Mouse (Mus musculus) natural killer cell, adult 2 months (primary cell): ENCODE results near the gene Prss35.

ENCODE experiments used
- DNase-seq, 2 experiments: peaks; one replicate each; pipeline ENCODE4 v3.0.0; 2022; ENCODE audit warnings: low spot score in 2 of 2

Prss35 gene

GRCm38 (mm10) chr9:86729811-86730210 lies 13.6 kb upstream of the Prss35 start:
- DNase-seq, result no peak

DNA sequence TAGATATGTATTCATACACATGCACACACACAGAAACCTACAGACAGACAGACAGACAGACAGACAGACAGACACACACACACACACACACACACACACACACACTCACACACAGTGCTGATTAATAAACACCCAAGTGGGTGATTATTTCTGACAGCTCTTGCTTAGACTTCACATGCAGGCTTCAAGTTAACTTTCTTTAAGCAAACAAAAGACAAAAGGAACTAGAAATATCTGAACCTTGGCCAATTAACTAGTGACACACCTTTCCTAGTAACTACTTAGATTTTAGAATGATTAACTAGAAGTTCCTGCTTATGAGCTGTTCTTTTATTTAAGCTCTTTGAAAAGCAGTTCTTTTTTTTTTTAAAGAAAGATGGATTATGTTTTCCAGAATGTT lies 9.1 kb upstream of the Prss35 start:
- no peak for DNase-seq

GRCm38 (mm10) chr9:86734795-86735194 lies 8.7 kb upstream of the Prss35 start:
- DNase-seq, result no peak

DNA sequence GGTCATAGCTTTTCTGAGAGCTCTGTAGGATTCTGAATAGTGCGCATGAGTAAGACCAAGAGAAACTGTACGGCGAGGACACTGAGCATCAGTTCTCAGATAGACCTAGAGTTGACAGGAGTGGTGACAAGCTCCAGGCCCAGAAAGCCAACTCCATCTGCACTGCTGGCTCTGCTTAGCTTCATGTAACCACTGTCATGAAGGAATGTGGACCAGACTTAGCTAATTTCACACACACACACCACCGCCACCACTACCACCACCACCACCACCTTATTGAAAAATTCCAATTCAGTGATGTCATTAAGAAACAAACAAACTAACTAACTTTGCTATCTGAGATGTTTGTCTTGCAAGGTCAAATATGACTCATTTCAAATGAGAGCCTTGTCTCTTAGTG lies 6.5 kb upstream of the Prss35 start:
- DNase-seq, result no peak

- DNase-seq, result no peak
Observed at GRCm38 (mm10) chr9:86738067-86738466, 5.4 kb upstream of the Prss35 start.

DNA sequence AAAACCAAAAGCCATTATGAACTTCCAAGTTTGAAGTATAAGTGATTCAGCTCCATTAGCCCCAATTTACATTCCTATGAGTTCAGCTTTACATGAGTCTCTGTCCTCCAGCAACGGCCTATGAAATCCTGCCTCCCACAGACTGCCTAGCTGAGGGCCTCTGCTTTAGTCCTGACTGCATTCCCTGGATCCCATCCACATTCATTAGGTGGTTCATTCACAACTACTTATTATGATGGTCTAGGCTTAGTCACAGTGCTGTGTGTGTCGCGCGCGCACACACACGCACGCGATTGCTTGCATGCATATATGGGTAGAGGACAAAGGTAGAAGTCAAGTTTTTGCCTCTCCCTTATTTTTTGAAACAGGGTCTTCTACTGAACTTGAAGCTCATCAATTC lies 4.6 kb upstream of the Prss35 start:
- no peak for DNase-seq

DNA sequence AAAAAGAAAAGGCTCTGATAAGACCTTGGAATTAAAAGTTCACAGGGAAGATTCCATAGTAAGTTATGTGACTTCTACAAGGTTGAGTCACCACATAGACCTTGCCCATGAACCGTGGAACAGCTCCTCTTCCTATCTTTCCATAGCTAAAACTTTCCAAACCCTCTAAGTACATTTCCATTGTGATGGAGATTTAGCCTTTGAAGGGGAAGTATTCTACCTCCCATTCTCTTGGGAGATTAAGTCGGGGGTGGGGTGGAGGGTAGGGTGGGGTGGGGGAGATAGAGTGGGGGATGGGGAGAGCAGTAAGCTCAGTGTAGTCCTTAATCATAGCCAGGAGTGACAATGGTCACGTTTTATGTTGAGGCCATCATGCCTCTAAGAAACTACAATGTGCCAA lies 3.5 kb upstream of the Prss35 start:
- no peak for DNase-seq

DNA sequence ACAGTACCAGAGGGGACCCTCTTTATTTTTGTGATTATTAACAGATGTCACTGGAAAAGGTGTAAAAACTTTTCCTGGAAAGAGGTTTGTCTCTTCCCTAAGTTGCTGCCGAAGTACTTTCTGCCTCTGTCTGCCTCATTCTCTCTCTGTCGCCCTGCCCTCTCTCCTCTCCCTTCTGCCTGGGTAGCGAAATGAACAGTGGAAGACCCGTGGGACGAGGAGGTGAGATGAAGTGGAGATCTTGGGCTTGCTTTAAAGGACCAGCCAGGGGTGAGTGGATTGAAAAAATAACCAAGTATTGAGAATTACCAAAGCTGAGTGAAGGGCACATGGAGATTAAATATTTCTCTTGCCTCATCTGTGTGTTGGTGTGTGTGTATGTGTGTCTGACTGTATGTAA lies 592 bp downstream of the Prss35 start:
- DNase-seq, result no peak

GRCm38 (mm10) chr9:86745926-86746581 lies 2.6 kb downstream of the Prss35 start:
- no peak for DNase-seq

DNA sequence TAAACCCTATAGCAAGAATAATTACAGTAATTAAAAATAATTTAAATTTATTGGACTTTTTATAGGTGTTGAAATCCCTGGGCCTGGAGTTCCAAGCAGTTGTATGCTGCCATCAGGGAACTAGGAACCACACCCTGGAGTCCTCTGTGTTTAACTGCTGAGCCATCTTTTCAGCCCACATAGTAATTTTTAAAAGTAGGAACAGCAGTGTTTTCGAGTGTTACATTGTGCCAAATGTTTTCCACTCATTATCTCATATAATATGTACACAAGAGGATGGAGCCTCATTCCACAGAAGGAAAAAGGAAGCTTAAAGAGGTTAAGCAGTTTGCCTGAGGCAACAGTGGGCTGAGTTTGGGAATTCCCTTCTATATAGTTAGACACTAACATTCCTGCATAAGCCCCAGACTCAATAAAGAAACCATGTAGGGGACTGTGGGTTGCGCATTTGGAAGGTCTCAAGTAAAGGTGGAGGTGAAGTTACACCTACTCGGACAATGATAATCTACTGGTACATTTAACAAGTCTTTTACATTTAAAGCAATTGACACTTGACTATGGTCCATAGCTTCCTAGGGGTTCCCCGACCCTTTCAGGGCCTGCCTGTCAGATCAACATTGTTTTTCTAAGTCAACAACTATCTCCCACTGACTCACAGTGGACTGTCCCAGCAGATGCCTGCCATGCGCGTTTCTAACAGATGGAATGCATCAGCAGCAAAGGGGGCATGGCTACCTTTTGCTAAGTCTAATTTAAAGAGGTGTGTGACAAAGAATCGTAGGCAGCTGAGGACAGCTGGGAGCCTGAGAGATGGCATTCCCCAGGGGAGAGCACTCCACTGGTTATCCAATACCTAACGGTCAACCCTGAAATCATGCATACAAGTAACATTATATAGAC lies 19.3 kb downstream of the Prss35 start:
- no peak for DNase-seq

- DNase-seq, result no peak
Observed at GRCm38 (mm10) chr9:86764002-86764401, 20.6 kb downstream of the Prss35 start.

DNA sequence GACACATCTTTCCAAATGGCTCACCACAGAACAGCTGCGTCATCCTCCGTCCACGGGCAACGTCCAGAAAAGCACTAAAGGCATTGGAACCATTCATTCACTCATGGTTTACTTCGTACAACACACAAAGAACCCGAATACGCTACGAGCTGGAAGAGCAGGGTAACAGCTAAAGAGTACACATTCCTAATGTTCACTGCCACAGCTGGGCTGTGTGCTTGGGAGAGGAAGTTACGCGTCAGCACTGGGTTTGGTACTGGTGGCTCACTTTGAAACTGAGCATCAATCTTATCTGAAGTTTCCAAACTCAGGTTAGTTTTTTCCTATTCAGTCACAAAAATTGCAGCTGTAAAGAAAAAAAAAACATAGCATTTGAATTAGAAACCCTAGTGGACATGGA lies 23.5 kb downstream of the Prss35 start:
- DNase-seq, result no peak

GRCm38 (mm10) chr9:86772897-86773296 lies 29.4 kb downstream of the Prss35 start:
- no peak for DNase-seq

- DNase-seq, result no peak
Observed at GRCm38 (mm10) chr9:86773996-86774395, 30.5 kb downstream of the Prss35 start.

DNA sequence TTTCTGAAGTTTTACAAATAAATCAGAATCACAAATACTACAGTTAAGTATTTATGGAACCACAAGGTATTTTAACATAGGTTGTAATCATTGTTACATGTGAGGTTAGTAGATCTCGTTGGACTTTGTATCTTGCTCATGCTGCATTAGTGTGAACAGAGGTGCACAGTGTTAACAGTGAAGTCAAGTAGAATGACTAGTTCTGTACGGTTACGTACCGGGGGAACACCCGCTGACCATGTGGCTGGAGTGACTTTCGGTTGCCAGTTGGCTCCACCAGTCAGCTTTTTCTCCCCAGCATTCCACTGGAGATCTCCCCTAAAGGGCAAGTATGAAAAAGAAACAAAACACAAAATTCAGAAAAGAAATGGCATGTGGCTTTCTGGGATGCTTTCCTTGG lies 31.9 kb downstream of the Prss35 start:
- DNase-seq, result no peak

GRCm38 (mm10) chr9:86777309-86777708 lies 33.9 kb downstream of the Prss35 start:
- DNase-seq, result no peak

DNA sequence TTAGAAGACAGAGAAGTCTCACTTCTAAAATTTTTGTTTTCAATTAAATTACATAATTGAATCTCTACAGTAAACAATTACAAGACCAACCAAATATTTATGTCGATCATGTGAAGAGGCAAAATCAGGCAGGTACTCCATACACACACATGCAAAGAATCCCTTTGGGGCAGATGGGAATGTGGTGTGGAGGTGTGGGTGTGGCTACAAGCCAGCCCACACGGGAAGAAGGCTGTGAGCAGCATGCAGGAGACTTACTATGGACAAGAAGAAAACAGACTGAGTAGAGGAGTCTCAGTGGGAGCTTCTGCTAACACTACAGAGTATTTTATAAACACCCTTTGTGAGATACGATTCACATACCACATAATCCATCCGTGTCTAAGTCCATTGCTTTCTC lies 34.8 kb downstream of the Prss35 start:
- DNase-seq, result no peak

- DNase-seq, result no peak
Observed at GRCm38 (mm10) chr9:86781426-86781825, 38.0 kb downstream of the Prss35 start.

DNA sequence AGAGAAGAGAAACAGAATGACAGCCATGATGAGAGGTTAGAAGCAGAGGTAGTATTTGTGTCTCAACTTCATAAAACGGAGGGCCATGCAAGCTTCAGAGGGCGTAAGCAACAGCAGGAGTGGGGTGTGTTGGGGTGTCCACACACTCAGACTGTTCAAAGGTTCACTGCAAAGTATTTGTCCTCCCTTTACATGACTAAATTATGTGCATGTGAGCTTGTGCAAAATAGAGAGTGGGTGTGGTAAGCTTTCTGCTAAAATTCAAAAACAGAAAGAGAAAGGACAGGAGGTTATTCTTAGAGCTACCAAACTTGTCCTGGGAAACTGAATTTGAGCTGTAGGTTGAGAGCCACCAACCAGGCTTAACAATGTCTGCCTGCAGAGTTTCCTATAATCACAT lies 39.4 kb downstream of the Prss35 start:
- no peak for DNase-seq

DNA sequence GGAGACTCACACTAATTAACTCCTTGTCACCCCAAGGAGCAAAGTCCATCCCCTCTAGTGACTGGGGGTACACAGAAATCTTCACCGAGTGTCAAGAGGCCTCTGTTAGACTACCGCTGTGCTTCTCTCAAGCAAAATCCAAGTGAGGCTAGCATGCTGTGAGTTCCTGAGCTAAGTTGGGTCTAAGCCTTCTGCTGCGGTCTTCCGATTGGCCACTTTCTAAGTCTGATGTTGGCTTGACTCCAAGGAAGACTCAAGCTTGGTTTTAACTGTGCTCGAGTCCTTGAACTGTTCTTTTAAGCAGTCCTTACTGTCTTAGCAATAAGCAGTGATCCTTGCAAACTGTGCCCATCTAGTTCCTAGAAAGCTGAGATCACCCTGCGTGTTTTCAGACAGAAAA lies 45.7 kb downstream of the Prss35 start:
- no peak for DNase-seq

DNA sequence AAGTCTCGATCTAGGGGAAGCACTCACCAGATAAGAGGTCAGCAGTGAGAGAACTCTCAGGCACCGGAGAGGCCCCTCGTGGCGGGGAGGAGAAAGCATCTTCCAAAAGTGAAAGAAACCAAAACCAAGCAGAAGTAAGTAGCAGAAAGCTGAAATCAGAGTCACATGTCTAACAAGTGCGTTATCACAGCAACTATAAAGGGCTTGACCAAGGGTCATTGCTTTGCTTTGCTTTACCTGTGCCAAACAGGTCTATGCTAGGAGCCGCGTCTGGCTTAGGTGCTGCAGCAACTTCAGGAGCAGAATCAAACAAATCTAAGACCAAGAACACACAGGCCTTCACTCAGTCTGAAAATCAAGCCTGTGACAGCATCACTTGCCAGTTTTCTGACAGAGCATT lies 48.5 kb downstream of the Prss35 start:
- DNase-seq, result no peak

- DNase-seq, result no peak
Observed at GRCm38 (mm10) chr9:86795236-86795635, 51.8 kb downstream of the Prss35 start.

GRCm38 (mm10) chr9:86797553-86797952 lies 54.1 kb downstream of the Prss35 start:
- DNase-seq, result no peak
